Mouse (Mus musculus): Measurements from ENCODE around the gene Farp1. TPM values are rescaled to one million over a fixed set of nuclear protein-coding genes. Genes with fewer than 3 reads are reported as not detected.

Farp1 gene
- total and polyA plus RNA-seq, 3 experiments: 6.4 to 11.1 (median 10.9) TPM

DNA sequence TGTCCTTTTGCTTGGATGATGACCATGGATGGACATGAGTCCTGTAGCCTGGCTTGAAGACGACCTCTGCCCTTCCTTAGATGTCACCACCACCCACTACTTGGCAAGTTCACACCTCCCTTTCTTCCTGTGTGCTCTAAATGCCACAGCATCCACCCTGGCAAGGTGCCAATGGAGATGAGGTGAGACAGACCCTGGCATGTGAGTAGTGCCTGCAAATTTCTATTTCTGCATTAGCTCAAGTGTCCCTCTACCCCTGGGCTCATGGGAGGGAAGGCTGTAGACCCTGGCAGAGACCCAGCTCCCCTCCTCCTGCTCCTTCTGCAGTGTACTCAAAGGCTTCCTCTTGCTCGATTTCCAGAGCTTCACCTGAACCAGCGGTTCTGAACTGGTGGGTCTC is 279.9 kb downstream of the Farp1 start:
- Histone ChIP-seq H3K4me1 (ENCODE audit: control insufficient read depth, insufficient read depth, low read length) (peaks cover 41% of the 10 kb centered on the region), H3K27me3 (ENCODE audit: control insufficient read depth, insufficient read depth, low read length) (no peaks in the 10 kb centered on the region), H3K36me3 (ENCODE audit: control insufficient read depth, insufficient read depth, low read length) (peaks cover 5% of the 10 kb centered on the region; the same call in 1 of the 2 replicates), H3K27ac (no peak overlapping the region), H3K79me2 (replicated peaks; ENCODE audit: control insufficient read depth, insufficient read depth, low read length) (peaks cover 5% of the 10 kb centered on the region), H3K9ac (ENCODE audit: low read depth, low read length) (no peak overlapping the region), H3K4me3 (no peak overlapping the region)
- 41% methylated on average over 3 of the region's 3 CpGs for WGBS
- DNase-seq: no peak
- TF ChIP-seq EP300 (IDR thresholded peaks at IDR 0.05; ENCODE audit: insufficient read depth, low read depth, low read length) (no peak), CTCF (IDR thresholded peaks at IDR 0.05) (no peak), POLR2A (IDR thresholded peaks at IDR 0.05; ENCODE audit: insufficient read depth, low read depth, low read length) (no peak)
- intact Hi-C loops (cut with DNase I): loop anchor here (5.0 kb wide), 2 partner anchors 37 to 62 kb away; no protein-coding TSS in a partner anchor

GRCm38 (mm10) chr14:121316136-121316535 is 281.1 kb downstream of the Farp1 start:
- TF ChIP-seq POLR2A (IDR thresholded peaks at IDR 0.05; ENCODE audit: insufficient read depth, low read depth, low read length): no peak
- TF ChIP-seq CTCF (IDR thresholded peaks at IDR 0.05): no peak
- TF ChIP-seq EP300 (IDR thresholded peaks at IDR 0.05; ENCODE audit: insufficient read depth, low read depth, low read length): no peak
- Histone ChIP-seq H3K27me3 (ENCODE audit: control insufficient read depth, insufficient read depth, low read length) (no peaks in the 10 kb centered on the region), H3K36me3 (ENCODE audit: control insufficient read depth, insufficient read depth, low read length) (peaks cover 5% of the 10 kb centered on the region; the same call in 1 of the 2 replicates), H3K9ac (ENCODE audit: low read depth, low read length) (no peak overlapping the region), H3K4me1 (ENCODE audit: control insufficient read depth, insufficient read depth, low read length) (peaks cover 34% of the 10 kb centered on the region), H3K4me3 (no peak overlapping the region), H3K27ac (no peak overlapping the region), H3K79me2 (replicated peaks; ENCODE audit: control insufficient read depth, insufficient read depth, low read length) (peaks cover 5% of the 10 kb centered on the region)
- WGBS: 71% methylated on average over 5 of the region's 5 CpGs
- no peak for DNase-seq
- intact Hi-C loops (cut with DNase I): loop anchor here (5.0 kb wide), 1 partner anchor 61 kb away; no protein-coding TSS in a partner anchor

DNA sequence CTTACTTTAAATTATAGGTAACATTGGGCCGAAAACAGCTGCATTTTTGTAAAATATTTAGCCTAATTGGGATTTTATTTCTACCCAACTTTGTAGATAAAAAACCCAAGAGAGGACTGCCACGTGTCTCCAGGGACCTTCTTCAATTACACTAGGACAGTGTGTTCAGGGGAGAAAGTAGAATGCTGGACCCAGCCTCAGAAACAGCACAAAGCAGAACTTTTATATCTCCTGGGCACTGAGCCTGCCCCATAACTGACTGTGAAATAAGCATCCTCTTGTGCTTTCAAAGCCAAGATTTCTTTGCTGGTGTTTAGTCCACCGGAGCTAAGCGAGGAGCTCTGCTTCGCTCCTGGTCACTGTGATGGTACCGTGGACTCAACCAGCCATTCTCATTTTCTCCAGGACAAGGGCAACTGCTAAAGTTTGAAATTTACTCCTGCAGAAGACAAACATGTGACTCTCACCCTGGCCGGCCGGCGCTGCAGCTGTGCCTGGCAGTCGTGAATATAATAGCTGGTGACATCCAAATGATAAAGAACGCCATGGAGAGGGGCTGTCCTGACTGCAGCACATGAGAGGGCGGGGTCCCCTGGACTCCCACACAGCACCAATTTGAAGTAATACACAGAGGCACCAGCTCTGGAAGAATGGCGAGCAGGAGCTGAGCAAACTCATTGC is 281.8 kb downstream of the Farp1 start:
- Histone ChIP-seq H3K27me3 (ENCODE audit: control insufficient read depth, insufficient read depth, low read length) (no peaks in the 10 kb centered on the region), H3K9ac (ENCODE audit: low read depth, low read length) (no peak overlapping the region), H3K4me3 (no peak overlapping the region), H3K79me2 (replicated peaks; ENCODE audit: control insufficient read depth, insufficient read depth, low read length) (peaks cover 5% of the 10 kb centered on the region), H3K27ac (no peak overlapping the region), H3K4me1 (ENCODE audit: control insufficient read depth, insufficient read depth, low read length) (peaks cover 33% of the 10 kb centered on the region), H3K36me3 (ENCODE audit: control insufficient read depth, insufficient read depth, low read length) (peaks cover 5% of the 10 kb centered on the region; the same call in 1 of the 2 replicates)
- 37% methylated on average over 13 of the region's 13 CpGs for WGBS
- intact Hi-C loops (cut with DNase I): loop anchor here (5.0 kb wide), 1 partner anchor 61 kb away; no protein-coding TSS in a partner anchor
- TF ChIP-seq EP300 (IDR thresholded peaks at IDR 0.05; ENCODE audit: insufficient read depth, low read depth, low read length): no peak
- no peak for TF ChIP-seq POLR2A (IDR thresholded peaks at IDR 0.05; ENCODE audit: insufficient read depth, low read depth, low read length)
- no peak for TF ChIP-seq CTCF (IDR thresholded peaks at IDR 0.05)
- no peak for DNase-seq

- Histone ChIP-seq H3K4me3 (no peak overlapping the region), H3K4me1 (ENCODE audit: control insufficient read depth, insufficient read depth, low read length) (peaks cover 33% of the 10 kb centered on the region), H3K9ac (ENCODE audit: low read depth, low read length) (no peak overlapping the region), H3K27ac (0 out of 2 replicates have a peak overlapping the region, but pooled peaks have one; percentile 17), H3K27me3 (ENCODE audit: control insufficient read depth, insufficient read depth, low read length) (no peaks in the 10 kb centered on the region), H3K79me2 (replicated peaks; ENCODE audit: control insufficient read depth, insufficient read depth, low read length) (peaks cover 6% of the 10 kb centered on the region), H3K36me3 (ENCODE audit: control insufficient read depth, insufficient read depth, low read length) (peaks cover 5% of the 10 kb centered on the region)
- WGBS: 81% methylated on average over 3 of the region's 3 CpGs
- intact Hi-C loops (cut with DNase I): loop anchor here (5.0 kb wide), 1 partner anchor 60 kb away; no protein-coding TSS in a partner anchor
- no peak for TF ChIP-seq EP300 (IDR thresholded peaks at IDR 0.05; ENCODE audit: insufficient read depth, low read depth, low read length)
- TF ChIP-seq CTCF (IDR thresholded peaks at IDR 0.05): no peak
- TF ChIP-seq POLR2A (IDR thresholded peaks at IDR 0.05; ENCODE audit: insufficient read depth, low read depth, low read length): no peak
- no peak for DNase-seq
Observed at GRCm38 (mm10) chr14:121317312-121317671, 282.3 kb downstream of the Farp1 start.

- TF ChIP-seq CTCF (IDR thresholded peaks at IDR 0.05): no peak
- TF ChIP-seq EP300 (IDR thresholded peaks at IDR 0.05; ENCODE audit: insufficient read depth, low read depth, low read length): no peak
- no peak for TF ChIP-seq POLR2A (IDR thresholded peaks at IDR 0.05; ENCODE audit: insufficient read depth, low read depth, low read length)
- Histone ChIP-seq H3K36me3 (ENCODE audit: control insufficient read depth, insufficient read depth, low read length) (peaks cover 5% of the 10 kb centered on the region), H3K27ac (no peak overlapping the region), H3K27me3 (ENCODE audit: control insufficient read depth, insufficient read depth, low read length) (no peaks in the 10 kb centered on the region), H3K79me2 (replicated peaks; ENCODE audit: control insufficient read depth, insufficient read depth, low read length) (peaks cover 8% of the 10 kb centered on the region), H3K9ac (ENCODE audit: low read depth, low read length) (no peak overlapping the region), H3K4me1 (ENCODE audit: control insufficient read depth, insufficient read depth, low read length) (peaks cover 30% of the 10 kb centered on the region), H3K4me3 (no peak overlapping the region)
- no peak for DNase-seq
- intact Hi-C loops (cut with DNase I): loop anchor here (5.0 kb wide), 1 partner anchor 59 kb away; no protein-coding TSS in a partner anchor
- WGBS: 34% methylated on average over 5 of the region's 5 CpGs
Observed at GRCm38 (mm10) chr14:121318382-121318781, 283.4 kb downstream of the Farp1 start.

DNA sequence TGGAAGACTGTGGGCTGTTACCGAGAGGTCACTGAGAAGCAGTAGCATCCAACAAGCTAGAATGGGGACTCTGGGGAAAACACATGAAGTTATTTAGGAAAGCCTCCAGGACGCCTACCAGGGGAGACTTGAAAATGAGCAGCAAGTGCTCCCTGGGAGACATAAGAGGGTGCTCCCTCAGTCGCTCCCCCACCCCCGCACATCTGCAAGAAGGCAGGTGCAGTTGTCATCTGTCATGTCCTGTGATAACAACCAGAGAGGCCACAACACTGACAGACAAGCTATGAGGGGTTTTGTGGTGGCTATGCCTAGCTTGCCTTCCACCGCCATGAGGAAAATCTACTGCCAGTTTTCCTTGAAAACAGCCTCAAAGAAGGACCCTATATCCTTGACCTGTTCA is 287.1 kb downstream of the Farp1 start:
- H3K4me1 ChIP-seq (ENCODE audit: control insufficient read depth, insufficient read depth, low read length): peaks cover 25% of the 10 kb centered on the region
- 77% methylated on average over 5 of the region's 5 CpGs for WGBS

More for the DNA sequence above, 287.1 kb downstream of the Farp1 start:
- DNase-seq: no peak
- TF ChIP-seq EP300 (IDR thresholded peaks at IDR 0.05; ENCODE audit: insufficient read depth, low read depth, low read length): no peak
- TF ChIP-seq CTCF (IDR thresholded peaks at IDR 0.05): no peak
- no peak for TF ChIP-seq POLR2A (IDR thresholded peaks at IDR 0.05; ENCODE audit: insufficient read depth, low read depth, low read length)
- no peak overlapping the region for H3K9ac ChIP-seq (ENCODE audit: low read depth, low read length)
- H3K79me2 ChIP-seq (replicated peaks; ENCODE audit: control insufficient read depth, insufficient read depth, low read length): peaks cover 15% of the 10 kb centered on the region
- H3K36me3 ChIP-seq (ENCODE audit: control insufficient read depth, insufficient read depth, low read length): no peaks in the 10 kb centered on the region; the same call in none of the 2 replicates
- no peaks in the 10 kb centered on the region for H3K27me3 ChIP-seq (ENCODE audit: control insufficient read depth, insufficient read depth, low read length)
- no peak overlapping the region for H3K27ac ChIP-seq
- H3K4me3 ChIP-seq: no peak overlapping the region
- intact Hi-C loops (cut with DNase I): no loop called here

All from heart, adult 2 months (tissue).